Mouse (Mus musculus): ENCODE measurements around the gene Usp32. TPM values are rescaled to one million over a fixed set of nuclear protein-coding genes. Genes with fewer than 3 reads are reported as not detected.
"Not testable (repeated sequence)": the region's sequence is repeated elsewhere in the genome, so short reads cannot be mapped to it uniquely, and the experiment has no call there.

Usp32 gene
- polyA plus RNA-seq, 1 experiment = 54.3 TPM

GRCm38 (mm10) chr11:85175941-85176340 lies 36.0 kb upstream of the Usp32 start:
- TF ChIP-seq CTCF (IDR thresholded peaks at IDR 0.05; ENCODE audit: control insufficient read depth, insufficient read depth, low read length) (no peak), POLR2A (IDR thresholded peaks at IDR 0.05; ENCODE audit: borderline replicate concordance, control insufficient read depth, low read depth, low read length) (no peak)
- H3K4me1 ChIP-seq (ENCODE audit: control insufficient read depth, insufficient read depth, low read length) = no peaks in the 10 kb centered on the region
- 47% methylated on average over 3 of the region's 3 CpGs for WGBS
- no peak overlapping the region for H3K4me3 ChIP-seq (replicated peaks; ENCODE audit: control insufficient read depth, low read depth, low read length)
- no peak overlapping the region for H3K27ac ChIP-seq (ENCODE audit: control insufficient read depth, insufficient read depth, low read depth, low read length, poor library complexity)

- no peak overlapping the region for H3K27ac ChIP-seq (ENCODE audit: control insufficient read depth, insufficient read depth, low read depth, low read length, poor library complexity)
- TF ChIP-seq CTCF (IDR thresholded peaks at IDR 0.05; ENCODE audit: control insufficient read depth, insufficient read depth, low read length) = no peak
- no peak for TF ChIP-seq POLR2A (IDR thresholded peaks at IDR 0.05; ENCODE audit: borderline replicate concordance, control insufficient read depth, low read depth, low read length)
- no peak overlapping the region for H3K4me3 ChIP-seq (replicated peaks; ENCODE audit: control insufficient read depth, low read depth, low read length)
- WGBS = 49% methylated on average over 2 of the region's 2 CpGs
- no peaks in the 10 kb centered on the region for H3K4me1 ChIP-seq (ENCODE audit: control insufficient read depth, insufficient read depth, low read length)
Measured at GRCm38 (mm10) chr11:85170833-85171232, 30.9 kb upstream of the Usp32 start.

GRCm38 (mm10) chr11:85170058-85170740 lies 30.2 kb upstream of the Usp32 start, which contains the start of gene 1700125H20Rik:
TSS of gene 1700125H20Rik (plus strand) at chr11:85170404.
- peak; percentile 38; the same call in 1 of the 2 replicates for TF ChIP-seq POLR2A (IDR thresholded peaks at IDR 0.05; ENCODE audit: borderline replicate concordance, control insufficient read depth, low read depth, low read length)
- peak; percentile 97 for TF ChIP-seq CTCF (IDR thresholded peaks at IDR 0.05; ENCODE audit: control insufficient read depth, insufficient read depth, low read length)
- peak within 1 kb of the TSS; percentile 27 for H3K4me3 ChIP-seq (replicated peaks; ENCODE audit: control insufficient read depth, low read depth, low read length)
- 14% methylated on average over 21 of the region's 21 CpGs for WGBS
- no peak within 1 kb of the TSS for H3K27ac ChIP-seq (ENCODE audit: control insufficient read depth, insufficient read depth, low read depth, low read length, poor library complexity)
- H3K4me1 ChIP-seq (ENCODE audit: control insufficient read depth, insufficient read depth, low read length) = no peaks in the 10 kb centered on the region

- Histone ChIP-seq H3K4me1 (ENCODE audit: control insufficient read depth, insufficient read depth, low read length) (no peaks in the 10 kb centered on the region), H3K4me3 (replicated peaks; ENCODE audit: control insufficient read depth, low read depth, low read length) (no peak overlapping the region), H3K27ac (ENCODE audit: control insufficient read depth, insufficient read depth, low read depth, low read length, poor library complexity) (no peak overlapping the region)
- 57% methylated on average over 1 of the region's 1 CpGs for WGBS
- TF ChIP-seq POLR2A (IDR thresholded peaks at IDR 0.05; ENCODE audit: borderline replicate concordance, control insufficient read depth, low read depth, low read length) = no peak
- TF ChIP-seq CTCF (IDR thresholded peaks at IDR 0.05; ENCODE audit: control insufficient read depth, insufficient read depth, low read length) = no peak
Measured at GRCm38 (mm10) chr11:85167503-85167902, 27.5 kb upstream of the Usp32 start.

GRCm38 (mm10) chr11:85164371-85164770 lies 24.4 kb upstream of the Usp32 start:
- H3K27ac ChIP-seq (ENCODE audit: control insufficient read depth, insufficient read depth, low read depth, low read length, poor library complexity) = no peak overlapping the region
- H3K4me3 ChIP-seq (replicated peaks; ENCODE audit: control insufficient read depth, low read depth, low read length) = no peak overlapping the region
- H3K4me1 ChIP-seq (ENCODE audit: control insufficient read depth, insufficient read depth, low read length) = no peaks in the 10 kb centered on the region
- TF ChIP-seq CTCF (IDR thresholded peaks at IDR 0.05; ENCODE audit: control insufficient read depth, insufficient read depth, low read length) (no peak), POLR2A (IDR thresholded peaks at IDR 0.05; ENCODE audit: borderline replicate concordance, control insufficient read depth, low read depth, low read length) (no peak)

GRCm38 (mm10) chr11:85163014-85163413 lies 23.1 kb upstream of the Usp32 start:
- H3K4me1 ChIP-seq (ENCODE audit: control insufficient read depth, insufficient read depth, low read length); H3K27ac ChIP-seq (ENCODE audit: control insufficient read depth, insufficient read depth, low read depth, low read length, poor library complexity); H3K4me3 ChIP-seq (replicated peaks; ENCODE audit: control insufficient read depth, low read depth, low read length): not testable (repeated sequence)
- 61% methylated on average over 1 of the region's 1 CpGs for WGBS

- Histone ChIP-seq H3K4me3 (replicated peaks; ENCODE audit: control insufficient read depth, low read depth, low read length) (no peak overlapping the region), H3K27ac (ENCODE audit: control insufficient read depth, insufficient read depth, low read depth, low read length, poor library complexity) (no peak overlapping the region), H3K4me1 (ENCODE audit: control insufficient read depth, insufficient read depth, low read length) (no peaks in the 10 kb centered on the region)
- WGBS = 59% methylated on average over 2 of the region's 2 CpGs
- TF ChIP-seq POLR2A (IDR thresholded peaks at IDR 0.05; ENCODE audit: borderline replicate concordance, control insufficient read depth, low read depth, low read length) = no peak
- TF ChIP-seq CTCF (IDR thresholded peaks at IDR 0.05; ENCODE audit: control insufficient read depth, insufficient read depth, low read length) = no peak
Measured at GRCm38 (mm10) chr11:85157301-85157700, 17.3 kb upstream of the Usp32 start.

GRCm38 (mm10) chr11:85152256-85152930 lies 12.4 kb upstream of the Usp32 start:
- no peak for TF ChIP-seq CTCF (IDR thresholded peaks at IDR 0.05; ENCODE audit: control insufficient read depth, insufficient read depth, low read length)
- no peak for TF ChIP-seq POLR2A (IDR thresholded peaks at IDR 0.05; ENCODE audit: borderline replicate concordance, control insufficient read depth, low read depth, low read length)
- WGBS = 88% methylated on average over 2 of the region's 2 CpGs
- H3K27ac ChIP-seq (ENCODE audit: control insufficient read depth, insufficient read depth, low read depth, low read length, poor library complexity) = no peak overlapping the region
- no peak overlapping the region for H3K4me3 ChIP-seq (replicated peaks; ENCODE audit: control insufficient read depth, low read depth, low read length)
- H3K4me1 ChIP-seq (ENCODE audit: control insufficient read depth, insufficient read depth, low read length) = no peaks in the 10 kb centered on the region

Data from bone marrow, adult 2 months (tissue).